Mouse (Mus musculus) megakaryocyte, embryonic 14.5 days (primary cell): ENCODE measurements around the gene Lin28b.

Experiments used
- FLI1 ChIP-seq: IDR thresholded peaks from 2 replicates; pipeline ENCODE4 v1.6.1; 2012; ENCODE audit warnings: low read length, inconsistent platforms, mixed read lengths
- GATA1 ChIP-seq: IDR thresholded peaks from 3 replicates; pipeline ENCODE4 v1.6.1; 2012; ENCODE audit warnings: mixed read lengths, low read length, inconsistent platforms, borderline replicate concordance

- TF ChIP-seq GATA1 (no peak), FLI1 (no peak)
These were observed 115.7 kb downstream of the Lin28b start for GRCm38 (mm10) chr10:45370545-45370944.
